Mouse (Mus musculus) ES-E14 (cell line): ENCODE measurements at regions not wholly inside any gene's neighbourhood (a gene's known extent, or its start where the extent isn't known, plus 50 kb on each side); places are given as distances from the start of the nearest gene placed in this dataset.

Experiments
- DNase-seq: peaks from one replicate; pipeline ENCODE4 v3.0.0-alpha.2; 2013; ENCODE audit warnings: low read depth, low spot score
- H3K27ac ChIP-seq: 2 replicates; pipeline ENCODE4 v1.5.1; 2012; ENCODE audit warnings: low read depth, mild to moderate bottlenecking, low read length, moderate library complexity, mixed read lengths; ENCODE audit not compliant: poor library complexity, insufficient read depth, severe bottlenecking
- H3K36me3 ChIP-seq: 2 replicates; pipeline ENCODE4 v1.6.1; 2012; ENCODE audit warnings: mild to moderate bottlenecking, low read length, moderate library complexity, mixed read lengths; ENCODE audit not compliant: control insufficient read depth, poor library complexity, insufficient read depth, severe bottlenecking
- H3K4me1 ChIP-seq, 2 experiments: fragments of 150-350 bp in 1 of 2; sonication (generic) in 1 of 2; 2 replicates each; pipeline ENCODE4 v1.6.1; 2012; ENCODE audit warnings: low read length in 2 of 2, mild to moderate bottlenecking in 1 of 2, mixed read lengths in 1 of 2; ENCODE audit not compliant: control insufficient read depth in 2 of 2, insufficient read depth in 2 of 2, poor library complexity in 1 of 2
- H3K4me3 ChIP-seq, 2 experiments: fragments of 150-350 bp in 1 of 2; sonication (generic) in 1 of 2; 2 replicates each; pipeline ENCODE4 v1.5.1; 2012; ENCODE audit warnings: low read length in 2 of 2, low read depth in 1 of 2, mild to moderate bottlenecking in 1 of 2, mixed read lengths in 1 of 2; ENCODE audit not compliant: insufficient read depth in 1 of 2, poor library complexity in 1 of 2, severe bottlenecking in 1 of 2
- H3K9ac ChIP-seq: 2 replicates; pipeline ENCODE4 v1.6.1; 2012; ENCODE audit warnings: low read depth, mild to moderate bottlenecking, low read length, mixed read lengths; ENCODE audit not compliant: poor library complexity, insufficient read depth, severe bottlenecking
- H3K9me3 ChIP-seq: fragments of 150-350 bp; sonication (generic); 2 replicates; pipeline ENCODE4 v1.6.1; 2012; ENCODE audit warnings: low read depth, mild to moderate bottlenecking, low read length; ENCODE audit not compliant: control insufficient read depth, insufficient read depth
- CHD2 ChIP-seq: IDR thresholded peaks from 2 replicates; pipeline ENCODE4 v1.6.1; 2014; ENCODE audit warnings: mild to moderate bottlenecking, low read depth, low read length, inconsistent platforms
- HCFC1 ChIP-seq: IDR thresholded peaks from 2 replicates; pipeline ENCODE4 v1.6.1; 2012; ENCODE audit warnings: low read length, inconsistent platforms, borderline replicate concordance; ENCODE audit not compliant: insufficient read depth
- MAFK ChIP-seq: IDR thresholded peaks from 2 replicates; pipeline ENCODE4 v1.6.1; 2014; ENCODE audit warnings: mild to moderate bottlenecking, low read depth, low read length, inconsistent platforms; ENCODE audit not compliant: insufficient read depth
- ZC3H11A ChIP-seq: IDR thresholded peaks from 2 replicates; pipeline ENCODE4 v1.6.1; 2012; ENCODE audit warnings: low read depth, mild to moderate bottlenecking, inconsistent platforms, low read length, borderline replicate concordance
- ZNF384 ChIP-seq: IDR thresholded peaks from 2 replicates; pipeline ENCODE4 v1.6.1; 2012; ENCODE audit warnings: low read depth, low read length, inconsistent platforms
- in situ Hi-C, 2 experiments: fragments of 600-800 bp; cut with MboI; formaldehyde crosslinking; loops; one replicate each; pipeline ENCODE4 v1.15.1; 2025; ENCODE audit warnings: low sequenced_read_pairs in 2 of 2, inconsistent platforms in 1 of 2; ENCODE audit not compliant: unreplicated experiment in 2 of 2

- Histone ChIP-seq H3K36me3 (no peaks in the 10 kb centered on the region), H3K9ac (no peak overlapping the region), H3K4me3 (no peak overlapping the region), H3K9me3 (0 out of 2 replicates have a peak, but pooled peaks cover 2% of the 10 kb centered on the region), H3K4me1 (no peaks in the 10 kb centered on the region), H3K27ac (no peak overlapping the region)
- DNase-seq: no peak
- TF ChIP-seq CHD2 (no peak), ZNF384 (no peak), ZC3H11A (no peak), MAFK (no peak), HCFC1 (no peak)
- in situ Hi-C loops: no loop called here
Observed at GRCm38 (mm10) chr12:14591631-14592030, 439.8 kb upstream of the Fam84a start.

DNA sequence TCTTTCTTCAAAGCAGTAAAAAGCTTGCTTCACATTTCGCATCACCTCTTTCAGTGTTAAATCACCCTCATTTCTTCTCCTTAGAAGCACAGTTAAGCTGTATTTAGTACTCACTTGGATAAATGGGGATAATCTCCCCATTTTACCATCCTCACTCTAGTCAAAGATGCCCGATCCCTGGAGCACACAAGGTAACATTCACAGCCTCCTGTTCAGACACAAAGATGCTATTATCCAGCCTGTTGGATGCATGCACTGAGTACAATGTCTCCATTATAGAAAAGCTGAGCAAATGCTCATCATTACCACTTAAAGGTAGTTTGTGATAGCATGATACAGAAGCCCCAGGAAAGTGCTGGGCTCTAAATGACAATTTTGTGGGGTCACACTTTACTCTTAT is 422.4 kb upstream of the Fam84a start:
- in situ Hi-C loops: no loop called here
- H3K9me3 ChIP-seq: no peaks in the 10 kb centered on the region

GRCm38 (mm10) chr12:14564951-14565350 is 413.1 kb upstream of the Fam84a start:
- no peaks in the 10 kb centered on the region for H3K4me1 ChIP-seq
- TF ChIP-seq HCFC1 (no peak), ZNF384 (no peak), CHD2 (no peak), ZC3H11A (no peak), MAFK (no peak)

More for the DNA sequence above, 422.4 kb upstream of the Fam84a start:
- TF ChIP-seq ZNF384 (no peak), ZC3H11A (no peak), MAFK (no peak)
- no peak for DNase-seq
- Histone ChIP-seq H3K36me3 (no peaks in the 10 kb centered on the region), H3K27ac (no peak overlapping the region), H3K9ac (no peak overlapping the region), H3K4me3 (no peak overlapping the region), H3K4me1 (no peaks in the 10 kb centered on the region)

DNA sequence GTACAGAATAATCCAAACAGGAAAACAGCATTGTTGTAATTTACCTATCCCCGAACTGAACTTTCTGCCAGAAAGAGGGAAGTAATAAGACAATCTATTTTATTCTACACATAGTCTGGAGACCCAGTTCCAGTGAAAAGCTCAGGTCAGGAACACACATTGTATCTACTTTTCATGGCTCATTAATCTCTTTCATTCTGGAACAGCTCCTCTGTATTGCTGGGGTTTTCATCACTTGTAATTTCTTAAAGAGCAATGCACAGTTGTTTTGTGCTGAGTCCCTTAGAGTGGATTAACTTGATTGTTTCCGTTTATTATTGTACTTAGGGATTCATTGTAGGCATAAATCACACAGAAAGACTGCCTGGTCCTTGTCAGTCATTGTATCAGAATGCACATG is 400.3 kb upstream of the Fam84a start:
- in situ Hi-C loops: no loop called here
- TF ChIP-seq ZNF384: no peak
- no peak for TF ChIP-seq MAFK
- TF ChIP-seq CHD2: no peak
- no peak for TF ChIP-seq HCFC1
- TF ChIP-seq ZC3H11A: no peak
- H3K4me3 ChIP-seq: no peak overlapping the region

More at GRCm38 (mm10) chr12:14564951-14565350, 413.1 kb upstream of the Fam84a start:
- Histone ChIP-seq H3K27ac (no peak overlapping the region), H3K36me3 (no peaks in the 10 kb centered on the region), H3K4me3 (no peak overlapping the region), H3K9me3 (no peaks in the 10 kb centered on the region), H3K9ac (no peak overlapping the region)
- in situ Hi-C loops: no loop called here
- DNase-seq: no peak

DNA sequence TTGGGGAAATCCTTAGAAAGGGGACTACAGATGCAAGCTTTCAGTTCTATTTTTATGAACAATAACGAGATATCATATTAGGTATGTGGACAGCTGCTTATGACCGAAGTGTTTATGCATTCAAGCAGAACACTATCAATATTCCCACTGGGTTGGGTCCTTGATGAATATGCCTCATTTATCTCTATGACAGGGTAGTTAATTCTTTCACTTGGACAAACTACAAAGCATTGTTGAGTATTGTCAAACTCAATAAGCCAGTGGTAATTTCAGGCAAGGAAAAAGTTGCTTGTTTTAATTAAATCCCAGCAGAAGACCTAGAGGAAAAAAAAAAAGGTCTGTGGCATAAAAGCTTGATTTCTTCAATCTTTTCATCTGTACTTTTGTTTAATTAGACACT is 397.4 kb upstream of the Fam84a start:
- Histone ChIP-seq H3K9me3 (no peaks in the 10 kb centered on the region), H3K4me3 (no peak overlapping the region), H3K36me3 (no peaks in the 10 kb centered on the region), H3K4me1 (no peaks in the 10 kb centered on the region), H3K27ac (no peak overlapping the region), H3K9ac (no peak overlapping the region)
- TF ChIP-seq HCFC1 (no peak), ZC3H11A (no peak), MAFK (no peak), ZNF384 (no peak), CHD2 (no peak)
- DNase-seq: no peak
- in situ Hi-C loops: no loop called here

More for the DNA sequence above, 400.3 kb upstream of the Fam84a start:
- no peak overlapping the region for H3K9ac ChIP-seq
- H3K36me3 ChIP-seq: no peaks in the 10 kb centered on the region
- DNase-seq: no peak
- H3K27ac ChIP-seq: no peak overlapping the region
- H3K9me3 ChIP-seq: no peaks in the 10 kb centered on the region
- no peaks in the 10 kb centered on the region for H3K4me1 ChIP-seq
